Mouse (Mus musculus): ENCODE results near the gene Fbxl13.

- no peak for TF ChIP-seq POLR2A (IDR thresholded peaks at IDR 0.05; ENCODE audit: insufficient read depth, low read length)
- no peak for TF ChIP-seq CTCF (IDR thresholded peaks at IDR 0.05; ENCODE audit: low read depth, low read length)
These were observed 138.5 kb downstream of the Fbxl13 start for GRCm38 (mm10) chr5:21506887-21507286.
